ENCODE assay signal across 8 mouse cellular contexts in the genomic region with DNA sequence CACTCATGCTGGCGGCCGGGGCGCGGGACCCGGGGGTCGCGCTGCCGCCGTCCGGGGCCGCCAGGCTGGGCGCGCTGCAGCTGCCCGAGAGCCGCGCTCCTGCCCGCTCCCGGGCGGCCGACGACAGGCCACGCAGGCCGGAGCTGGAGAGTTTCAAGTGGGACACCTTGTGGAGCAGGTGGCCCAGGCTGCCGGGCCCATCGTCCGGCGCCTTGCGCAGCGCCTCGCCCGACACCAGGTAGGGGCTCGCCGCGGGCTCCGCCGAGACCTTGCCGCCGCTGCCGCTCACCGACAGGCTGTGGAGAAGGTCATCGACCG. TPM values are rescaled to one million over a fixed set of nuclear protein-coding genes. Genes with fewer than 3 reads are reported as not detected.
DNase-seq lines count a peak whose midpoint lies in the region; ATAC-seq and TF ChIP-seq lines count a peak whose summit lies in the region.

No protein-coding gene starts in this region.

- no peak overlapping the region for H3K27ac ChIP-seq in heart, embryonic 15.5 days
- H3K27ac ChIP-seq in ES-Bruce4 (ENCODE audit: insufficient read depth, low read length): no peak overlapping the region
- H3K27ac ChIP-seq in forebrain, embryonic 11.5 days (ENCODE audit: low read depth, low read length): no peak overlapping the region
- no peak overlapping the region for H3K27ac ChIP-seq in liver, embryonic 12.5 days

- no peaks in the 10 kb centered on the region for H3K9me3 ChIP-seq in heart, embryonic 15.5 days (replicated peaks)
- no peaks in the 10 kb centered on the region for H3K9me3 ChIP-seq in ES-Bruce4 (replicated peaks; ENCODE audit: control insufficient read depth, insufficient read depth, low read length, poor library complexity, severe bottlenecking)
- no peaks in the 10 kb centered on the region for H3K9me3 ChIP-seq in forebrain, embryonic 11.5 days (ENCODE audit: control insufficient read depth, low read length)
- no peaks in the 10 kb centered on the region for H3K9me3 ChIP-seq in liver, embryonic 12.5 days (replicated peaks)

- H3K36me3 ChIP-seq in heart, embryonic 15.5 days: no peaks in the 10 kb centered on the region
- H3K36me3 ChIP-seq in ES-Bruce4 (ENCODE audit: control insufficient read depth, insufficient read depth, low read length, poor library complexity, severe bottlenecking): no peaks in the 10 kb centered on the region
- H3K36me3 ChIP-seq in forebrain, embryonic 11.5 days (ENCODE audit: control insufficient read depth, insufficient read depth, low read length): no peaks in the 10 kb centered on the region
- no peaks in the 10 kb centered on the region for H3K36me3 ChIP-seq in liver, embryonic 12.5 days

- ATAC-seq in heart, embryonic 15.5 days (replicated peaks; ENCODE audit: insufficient number of reproducible peaks, insufficient read depth, low FRiP score, low read depth): no peak
- ATAC-seq in forebrain, embryonic 11.5 days (replicated peaks; ENCODE audit: low FRiP score): no peak
- ATAC-seq in liver, embryonic 12.5 days: no peak

- TF ChIP-seq CTCF in ES-Bruce4 (IDR thresholded peaks at IDR 0.05; ENCODE audit: low read depth, low read length): no peak
- no peak for TF ChIP-seq CTCF in lung, adult 2 months (IDR thresholded peaks at IDR 0.05; ENCODE audit: insufficient read depth, low read length)

- H3K9ac ChIP-seq in heart, embryonic 15.5 days: peak overlapping the region; percentile 50
- peak overlapping the region; percentile 46 for H3K9ac ChIP-seq in ES-Bruce4 (ENCODE audit: low read depth, poor library complexity, severe bottlenecking)
- peak overlapping the region; percentile 77 for H3K9ac ChIP-seq in forebrain, embryonic 11.5 days (ENCODE audit: low read length)
- no peak overlapping the region for H3K9ac ChIP-seq in liver, embryonic 12.5 days

- DNase-seq in heart, adult 8-10 months (ENCODE audit: low spot score): no peak
- DNase-seq in forebrain, embryonic 11.5 days (ENCODE audit: low spot score): peak; percentile 68
- no peak for DNase-seq in adrenal gland, adult (ENCODE audit: inconsistent age in 2 of 2, low spot score in 1 of 2)
- DNase-seq in urinary bladder, postnatal 4 days (ENCODE audit: low spot score in 2 of 2): no peak
- no peak for DNase-seq in lung, adult 2 months

- TF ChIP-seq EP300 in ES-Bruce4 (IDR thresholded peaks at IDR 0.05; ENCODE audit: insufficient read depth, low read depth, low read length): no peak

- under 1% methylated on average over 42 of the region's 42 CpGs for WGBS in heart, embryonic 15.5 days
- 1% methylated on average over 39 of the region's 42 CpGs for WGBS in forebrain, embryonic 11.5 days
- WGBS in liver, embryonic 12.5 days (ENCODE audit: insufficient replicate concordance): 3% methylated on average over 42 of the region's 42 CpGs
- 2% methylated on average over 42 of the region's 42 CpGs for WGBS in lung, adult 2 months

- peaks cover 75% of the 10 kb centered on the region for H3K27me3 ChIP-seq in heart, embryonic 15.5 days
- peaks cover 19% of the 10 kb centered on the region for H3K27me3 ChIP-seq in ES-Bruce4 (ENCODE audit: control insufficient read depth, insufficient read depth, low read length, poor library complexity, severe bottlenecking)
- peaks cover 7% of the 10 kb centered on the region for H3K27me3 ChIP-seq in forebrain, embryonic 11.5 days (ENCODE audit: control insufficient read depth, insufficient read depth, low read length)
- peaks cover 91% of the 10 kb centered on the region for H3K27me3 ChIP-seq in liver, embryonic 12.5 days (replicated peaks)

- peaks cover 38% of the 10 kb centered on the region for H3K4me1 ChIP-seq in heart, embryonic 15.5 days (replicated peaks)
- no peaks in the 10 kb centered on the region for H3K4me1 ChIP-seq in ES-Bruce4 (ENCODE audit: control insufficient read depth, insufficient read depth, low read length)
- peaks cover 21% of the 10 kb centered on the region; the same call in 1 of the 2 replicates for H3K4me1 ChIP-seq in forebrain, embryonic 11.5 days (replicated peaks; ENCODE audit: control insufficient read depth, insufficient read depth, low read length)
- peaks cover 6% of the 10 kb centered on the region; the same call in 1 of the 2 replicates for H3K4me1 ChIP-seq in liver, embryonic 12.5 days
- H3K4me1 ChIP-seq in lung, adult 2 months (ENCODE audit: control insufficient read depth, insufficient read depth, low read length): no peaks in the 10 kb centered on the region

- H3K4me2 ChIP-seq in heart, embryonic 15.5 days: peak overlapping the region; percentile 92
- peak overlapping the region; percentile 94 for H3K4me2 ChIP-seq in forebrain, embryonic 11.5 days (ENCODE audit: low read depth, low read length, severe bottlenecking)
- H3K4me2 ChIP-seq in liver, embryonic 12.5 days: peak overlapping the region; percentile 56

- H3K4me3 ChIP-seq in heart, embryonic 15.5 days: peak overlapping the region; percentile 52
- H3K4me3 ChIP-seq in ES-Bruce4 (ENCODE audit: low read depth, low read length): peak overlapping the region; percentile 31
- peak overlapping the region; percentile 64 for H3K4me3 ChIP-seq in forebrain, embryonic 11.5 days (ENCODE audit: low read depth, low read length)
- peak overlapping the region; percentile 21 for H3K4me3 ChIP-seq in liver, embryonic 12.5 days
- no peak overlapping the region for H3K4me3 ChIP-seq in lung, adult 2 months (replicated peaks; ENCODE audit: extremely low read depth, low read depth, low read length)

- TF ChIP-seq POLR2A in ES-Bruce4 (IDR thresholded peaks at IDR 0.05; ENCODE audit: insufficient read depth, low read length): no peak
- TF ChIP-seq POLR2A in lung, adult 2 months (IDR thresholded peaks at IDR 0.05; ENCODE audit: borderline replicate concordance, extremely low read depth, low read depth, low read length): no peak

RNA-seq across cellular contexts. Expression of a gene that starts 2.2 kb away (rescaled TPM):
- 0.19 and 0.37 TPM in 2 replicates for polyA plus RNA-seq in heart, embryonic 15.5 days (2015; fragmentation: Nextera tagmentation; extraction: Ambion mirVana)
- total RNA-seq in heart, adult 8-10 months (2022): 1 to 10 TPM; 1.7 to 2.1 (median 1.8) TPM
- 0.25 and 0.32 TPM in 2 replicates for polyA plus RNA-seq in ES-Bruce4 (2011; ENCODE audit: insufficient read depth, insufficient read length, low read depth, missing spikeins)
- 8.3 and 10.7 TPM in 2 replicates for polyA plus RNA-seq in forebrain, embryonic 11.5 days (2014; fragmentation: Nextera tagmentation; extraction: Ambion mirVana)
- polyA plus RNA-seq in liver, embryonic 12.5 days (2016; fragmentation: Nextera tagmentation; extraction: Ambion mirVana): not detected in 2 replicates
- polyA plus RNA-seq in lung, adult 2 months (2012; rRNA removed): 0.22 and 0.45 TPM in 2 replicates
